ENCODE assay signal across 10 mouse cellular contexts in genomic region chr5:135253741-135254401, GRCm38 (mm10). TPM values are rescaled to one million over a fixed set of nuclear protein-coding genes. Genes with fewer than 3 reads are reported as not detected.
DNase-seq lines count a peak whose midpoint lies in the region; ATAC-seq and TF ChIP-seq lines count a peak whose summit lies in the region.
"Had no signal": no experiment of that assay in that cellular context is flagged by ENCODE, and none has a peak within 500 bp of the region (broad histone marks: within the 10 kb centered on the region; RNA-seq: fewer than 3 reads in every experiment).

No protein-coding gene starts in this region.

- peak; percentile 50 for DNase-seq in R1 (ENCODE audit: low read depth, low spot score)
- DNase-seq in mesoderm, embryonic 11.5 days (ENCODE audit: low read depth, low spot score), result peak; percentile 86
- no peak for DNase-seq in layer of hippocampus, postnatal 25 days (ENCODE audit: extremely low spot score in 1 of 2, low spot score in 1 of 2)
- no peak for DNase-seq in ovary, postnatal 10 days (ENCODE audit: low spot score)
- no peak for DNase-seq in layer of hippocampus, postnatal 10 days (ENCODE audit: low spot score in 2 of 2)

- H3K4me2 ChIP-seq in forebrain, embryonic 15.5 days (replicated peaks), result no peak overlapping the region
- no peak overlapping the region for H3K4me2 ChIP-seq in liver, embryonic 12.5 days
- H3K4me2 ChIP-seq: heart, embryonic 15.5 days had no signal

- 0 out of 2 replicates have a peak, but pooled peaks cover 4% of the 10 kb centered on the region for H3K36me3 ChIP-seq in E14TG2a.4 (ENCODE audit: insufficient read depth, low read length)
- no peaks in the 10 kb centered on the region for H3K36me3 ChIP-seq in forebrain, embryonic 15.5 days
- H3K36me3 ChIP-seq in liver, embryonic 12.5 days, result no peaks in the 10 kb centered on the region
- H3K36me3 ChIP-seq: heart, embryonic 15.5 days had no signal

- peak overlapping the region; percentile 23; the same call in 1 of the 2 replicates for H3K4me3 ChIP-seq in E14TG2a.4 (replicated peaks; ENCODE audit: low read length)
- no peak overlapping the region for H3K4me3 ChIP-seq in forebrain, embryonic 15.5 days
- no peak overlapping the region for H3K4me3 ChIP-seq in liver, embryonic 12.5 days
- H3K4me3 ChIP-seq: heart, embryonic 15.5 days; myocyte had no signal

- ATAC-seq in forebrain, embryonic 15.5 days (replicated peaks), result peak; percentile 68
- no peak for ATAC-seq in liver, embryonic 12.5 days

- TF ChIP-seq CTCF in E14TG2a.4 (conservative IDR thresholded peaks at IDR 0.05; ENCODE audit: low read length), result no peak

- H3K4me1 ChIP-seq in E14TG2a.4 (replicated peaks; ENCODE audit: low read depth, low read length), result peaks cover 42% of the 10 kb centered on the region
- H3K4me1 ChIP-seq in forebrain, embryonic 15.5 days, result peaks cover 45% of the 10 kb centered on the region
- peaks cover 17% of the 10 kb centered on the region for H3K4me1 ChIP-seq in liver, embryonic 12.5 days

- H3K9me3 ChIP-seq in E14TG2a.4 (ENCODE audit: low read length), result peaks cover 11% of the 10 kb centered on the region
- no peaks in the 10 kb centered on the region for H3K9me3 ChIP-seq in forebrain, embryonic 15.5 days
- H3K9me3 ChIP-seq in liver, embryonic 12.5 days (replicated peaks), result 0 out of 2 replicates have a peak, but pooled peaks cover 4% of the 10 kb centered on the region

- 1% methylated on average over 12 of the region's 12 CpGs for WGBS in forebrain, embryonic 15.5 days
- WGBS in liver, embryonic 12.5 days (ENCODE audit: insufficient replicate concordance), result 25% methylated on average over 12 of the region's 12 CpGs

- peaks cover 32% of the 10 kb centered on the region for H3K27me3 ChIP-seq in E14TG2a.4 (ENCODE audit: insufficient read depth, low read length)
- peaks cover 3% of the 10 kb centered on the region; the same call in 1 of the 2 replicates for H3K27me3 ChIP-seq in forebrain, embryonic 15.5 days
- peaks cover 53% of the 10 kb centered on the region for H3K27me3 ChIP-seq in liver, embryonic 12.5 days (replicated peaks)

- H3K27ac ChIP-seq in forebrain, embryonic 15.5 days (replicated peaks), result peak overlapping the region; percentile 68
- no peak overlapping the region for H3K27ac ChIP-seq in liver, embryonic 12.5 days
- H3K27ac ChIP-seq: heart, embryonic 15.5 days had no signal

- no peak overlapping the region for H3K9ac ChIP-seq in forebrain, embryonic 15.5 days (replicated peaks)
- no peak overlapping the region for H3K9ac ChIP-seq in liver, embryonic 12.5 days
- H3K9ac ChIP-seq: heart, embryonic 15.5 days had no signal

RNA-seq across cellular contexts. Expression of gene Fzd9, which starts 2.8 kb away (rescaled TPM):
- 14.3 and 17.4 TPM in 2 replicates for polyA plus RNA-seq in forebrain, embryonic 15.5 days (2015; fragmentation: Nextera tagmentation; extraction: Ambion mirVana)
- total RNA-seq in layer of hippocampus, postnatal 25 days (2021), result 1 to 10 TPM; 6.2 to 7.3 TPM
- polyA plus RNA-seq in liver, embryonic 12.5 days (2016; fragmentation: Nextera tagmentation; extraction: Ambion mirVana), result 0.58 and 0.74 TPM in 2 replicates
- total RNA-seq in layer of hippocampus, postnatal 10 days (2021), result 10 to 100 TPM; 11.7 to 12.1 TPM

Comparison
In these comparisons a context has a peak if more than half of its experiments do, and no peak if none do; other contexts are left out.
1. DNase-seq: peak in R1 (single experiment) and mesoderm, embryonic 11.5 days (single experiment); none in layer of hippocampus, postnatal 25 days (0 of 2), ovary, postnatal 10 days (single experiment) and layer of hippocampus, postnatal 10 days (0 of 2).